Mouse (Mus musculus): Measurements from ENCODE around the gene Ccdc173. TPM values are rescaled to one million over a fixed set of nuclear protein-coding genes. Genes with fewer than 3 reads are reported as not detected.

Gene Ccdc173
- total and polyA plus RNA-seq, 3 experiments, result 1.3 to 3.9 (median 1.8) TPM

- Histone ChIP-seq H3K27me3 (replicated peaks) (no peaks in the 10 kb centered on the region), H3K4me2 (ENCODE audit: insufficient read depth, low read depth, poor library complexity, severe bottlenecking) (no peak overlapping the region), H3K4me1 (ENCODE audit: control insufficient read depth in 1 of 2, insufficient read depth in 2 of 2) (peaks cover under 1 to 13% of the 10 kb centered on the region in 2 experiments; a peak in 3 of 4 replicates), H3K79me2 (replicated peaks; ENCODE audit: control insufficient read depth, extremely low read depth, insufficient read depth, poor library complexity, severe bottlenecking) (no peaks in the 10 kb centered on the region), H3K9me3 (replicated peaks; ENCODE audit: low read length) (peaks cover 7% of the 10 kb centered on the region), H3K9ac (ENCODE audit: insufficient read depth, low read depth) (no peak overlapping the region), H3K36me3 (replicated peaks in 1 of 2; ENCODE audit: control insufficient read depth in 1 of 2, insufficient read depth in 1 of 2, low read length in 1 of 2) (peaks cover 2 to 27% of the 10 kb centered on the region in 2 experiments), H3K4me3 (replicated peaks in 1 of 3; ENCODE audit: low read depth in 2 of 3, low read length in 2 of 3, poor library complexity in 1 of 3) (no peak overlapping the region), H3K27ac (ENCODE audit: insufficient read depth, low read depth) (no peak overlapping the region)
- no peak for DNase-seq (ENCODE audit: extremely low read depth)
- dilution Hi-C loops (cut with MboI; ENCODE audit: extremely low pct_ligation_motif_present, extremely low pct_unique_long_range_greater_than_20kb, low sequenced_read_pairs) (no loop called here), in situ Hi-C loops (cut with MboI; ENCODE audit: low pct_ligation_motif_present, low pct_unique_long_range_greater_than_20kb, low sequenced_read_pairs) (no loop called here)
- no peak for TF ChIP-seq SIN3A (IDR thresholded peaks at IDR 0.05; ENCODE audit: low read length)
- no peak for TF ChIP-seq JUN (IDR thresholded peaks at IDR 0.05; ENCODE audit: insufficient read depth, low read depth, low read length)
- TF ChIP-seq JUND (conservative IDR thresholded peaks at IDR 0.05; ENCODE audit: low read depth, low read length), result no peak
- no peak for TF ChIP-seq NRF1 (IDR thresholded peaks at IDR 0.05; ENCODE audit: low read depth, low read length)
- no peak for TF ChIP-seq EP300 (IDR thresholded peaks at IDR 0.05; ENCODE audit: low read length)
- TF ChIP-seq TBP (conservative IDR thresholded peaks at IDR 0.05; ENCODE audit: low read depth, low read length), result no peak
- TF ChIP-seq ZMIZ1 (IDR thresholded peaks at IDR 0.05; ENCODE audit: low read depth, low read length), result no peak
- TF ChIP-seq RAD21 (IDR thresholded peaks at IDR 0.05; ENCODE audit: low read depth, low read length), result no peak
- TF ChIP-seq SMC3 (IDR thresholded peaks at IDR 0.05; ENCODE audit: low read depth, low read length), result no peak
These were observed 16.0 kb downstream of the Ccdc173 start for GRCm38 (mm10) chr2:69773331-69773730.

DNA sequence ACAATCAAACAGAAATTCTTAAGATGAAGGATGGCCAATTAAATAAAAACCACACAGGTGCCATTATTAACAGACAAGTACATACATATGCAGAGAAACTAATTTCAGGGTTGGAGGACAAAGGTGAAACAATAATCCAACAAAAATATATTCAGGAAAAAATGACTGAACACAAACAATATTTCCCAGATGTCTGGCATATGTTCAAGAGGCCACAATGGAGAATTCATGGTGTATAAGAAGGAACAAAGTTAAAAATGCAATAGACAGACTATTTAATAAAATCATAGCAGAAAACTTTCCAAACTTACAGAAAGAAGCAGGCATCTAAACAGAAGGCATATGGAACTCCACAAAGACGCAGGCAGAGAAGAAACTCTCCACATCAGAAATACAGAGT is 24.7 kb downstream of the Ccdc173 start:
- H3K9me3 ChIP-seq (replicated peaks; ENCODE audit: low read length), result no peaks in the 10 kb centered on the region

DNA sequence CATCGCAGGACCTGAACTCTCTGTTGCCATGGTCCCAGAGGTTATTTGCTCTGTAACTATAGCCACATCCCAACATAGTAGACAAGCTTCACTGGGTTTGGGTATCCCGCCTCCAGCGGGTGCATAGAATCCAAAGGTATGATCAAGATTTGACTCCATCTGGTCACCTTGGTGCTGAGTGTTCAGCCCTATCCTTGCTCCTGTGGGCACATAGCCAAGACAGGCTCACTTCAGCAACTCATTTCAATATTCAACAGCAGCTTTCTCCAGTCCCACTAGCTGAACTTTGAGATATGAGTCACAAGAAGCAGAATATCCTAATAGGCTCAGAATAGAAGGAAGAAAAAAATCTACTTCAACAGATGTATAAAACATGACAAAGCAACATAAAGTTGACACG is 26.0 kb downstream of the Ccdc173 start:
- no peak for DNase-seq (ENCODE audit: extremely low read depth)
- TF ChIP-seq GABPA (IDR thresholded peaks at IDR 0.05; ENCODE audit: insufficient replicate concordance, low read depth, low read length) (no peak), HCFC1 (IDR thresholded peaks at IDR 0.05; ENCODE audit: low read depth, low read length) (no peak)
- dilution Hi-C loops (cut with MboI; ENCODE audit: extremely low pct_ligation_motif_present, extremely low pct_unique_long_range_greater_than_20kb, low sequenced_read_pairs) (no loop called here), in situ Hi-C loops (cut with MboI; ENCODE audit: low pct_ligation_motif_present, low pct_unique_long_range_greater_than_20kb, low sequenced_read_pairs) (no loop called here)
- Histone ChIP-seq H3K27me3 (replicated peaks) (no peaks in the 10 kb centered on the region), H3K4me1 (ENCODE audit: control insufficient read depth in 1 of 2, insufficient read depth in 2 of 2) (no peaks in the 10 kb centered on the region), H3K27ac (ENCODE audit: insufficient read depth, low read depth) (no peak overlapping the region), H3K36me3 (replicated peaks in 1 of 2; ENCODE audit: control insufficient read depth in 1 of 2, insufficient read depth in 1 of 2, low read length in 1 of 2) (peaks cover 0 to 14% of the 10 kb centered on the region in 2 experiments), H3K4me2 (ENCODE audit: insufficient read depth, low read depth, poor library complexity, severe bottlenecking) (no peak overlapping the region), H3K9me3 (replicated peaks; ENCODE audit: low read length) (no peaks in the 10 kb centered on the region), H3K4me3 (replicated peaks in 1 of 3; ENCODE audit: low read depth in 2 of 3, low read length in 2 of 3, poor library complexity in 1 of 3) (no peak overlapping the region), H3K9ac (ENCODE audit: insufficient read depth, low read depth) (no peak overlapping the region), H3K79me2 (replicated peaks; ENCODE audit: control insufficient read depth, extremely low read depth, insufficient read depth, poor library complexity, severe bottlenecking) (no peaks in the 10 kb centered on the region)

More for the DNA sequence above, 24.7 kb downstream of the Ccdc173 start:
- Histone ChIP-seq H3K9ac (ENCODE audit: insufficient read depth, low read depth) (no peak overlapping the region), H3K4me2 (ENCODE audit: insufficient read depth, low read depth, poor library complexity, severe bottlenecking) (no peak overlapping the region), H3K4me1 (ENCODE audit: control insufficient read depth in 1 of 2, insufficient read depth in 2 of 2) (no peaks in the 10 kb centered on the region), H3K36me3 (replicated peaks in 1 of 2; ENCODE audit: control insufficient read depth in 1 of 2, insufficient read depth in 1 of 2, low read length in 1 of 2) (peaks cover 0 to 14% of the 10 kb centered on the region in 2 experiments), H3K27ac (ENCODE audit: insufficient read depth, low read depth) (no peak overlapping the region), H3K4me3 (replicated peaks in 1 of 3; ENCODE audit: low read depth in 2 of 3, low read length in 2 of 3, poor library complexity in 1 of 3) (no peak overlapping the region), H3K27me3 (replicated peaks) (no peaks in the 10 kb centered on the region), H3K79me2 (replicated peaks; ENCODE audit: control insufficient read depth, extremely low read depth, insufficient read depth, poor library complexity, severe bottlenecking) (no peaks in the 10 kb centered on the region)
- no peak for TF ChIP-seq MAX (IDR thresholded peaks at IDR 0.05; ENCODE audit: low read length)
- TF ChIP-seq RAD21 (IDR thresholded peaks at IDR 0.05; ENCODE audit: low read depth, low read length), result no peak
- TF ChIP-seq CHD1 (IDR thresholded peaks at IDR 0.05; ENCODE audit: low read depth, low read length), result no peak
- no peak for TF ChIP-seq PAX5 (IDR thresholded peaks at IDR 0.05; ENCODE audit: low read length)
- no peak for TF ChIP-seq NRF1 (IDR thresholded peaks at IDR 0.05; ENCODE audit: low read depth, low read length)
- TF ChIP-seq JUND (conservative IDR thresholded peaks at IDR 0.05; ENCODE audit: low read depth, low read length), result no peak
- TF ChIP-seq E2F4 (IDR thresholded peaks at IDR 0.05; ENCODE audit: insufficient replicate concordance, low read depth, low read length), result no peak
- TF ChIP-seq RCOR1 (conservative IDR thresholded peaks at IDR 0.05; ENCODE audit: low read depth, low read length), result no peak
- dilution Hi-C loops (cut with MboI; ENCODE audit: extremely low pct_ligation_motif_present, extremely low pct_unique_long_range_greater_than_20kb, low sequenced_read_pairs) (no loop called here), in situ Hi-C loops (cut with MboI; ENCODE audit: low pct_ligation_motif_present, low pct_unique_long_range_greater_than_20kb, low sequenced_read_pairs) (no loop called here)
- DNase-seq (ENCODE audit: extremely low read depth), result no peak

Measured in CH12.LX (cell line).